Comparison of ENCODE assay signal across 8 mouse cellular contexts in genomic region chr4:130264698-130265349, GRCm38 (mm10). TPM values are rescaled to one million over a fixed set of nuclear protein-coding genes. Genes with fewer than 3 reads are reported as not detected.
A peak's percentile ranks its signal among the peaks of the same experiment; 100 is the strongest.
DNase-seq lines count a peak whose midpoint lies in the region; ATAC-seq and TF ChIP-seq lines count a peak whose summit lies in the region.
"Had no signal": no experiment of that assay in that cellular context is flagged by ENCODE, and none has a peak within 500 bp of the region (broad histone marks: within the 10 kb centered on the region; RNA-seq: fewer than 3 reads in every experiment).

No protein-coding gene starts in this region.

- no peak overlapping the region for H3K27ac ChIP-seq in embryonic fibroblast, embryonic 13.5 days (ENCODE audit: insufficient read depth, low read length)
- no peak overlapping the region for H3K27ac ChIP-seq in heart, embryonic 14.5 days (replicated peaks in 1 of 2; ENCODE audit: control insufficient read depth in 1 of 2, insufficient read depth in 1 of 2, low read depth in 2 of 2, low read length in 2 of 2)
- H3K27ac ChIP-seq: limb, embryonic 13.5 days had no signal

- WGBS in heart, embryonic 14.5 days, result 18% methylated on average over 24 of the region's 24 CpGs

- H3K9me3 ChIP-seq in G1E (replicated peaks), result no peaks in the 10 kb centered on the region
- H3K9me3 ChIP-seq in heart, embryonic 14.5 days (ENCODE audit: control insufficient read depth, low read length), result no peaks in the 10 kb centered on the region
- H3K9me3 ChIP-seq: limb, embryonic 13.5 days had no signal

- no peak for TF ChIP-seq POLR2A in embryonic fibroblast, embryonic 13.5 days (IDR thresholded peaks at IDR 0.05; ENCODE audit: low read depth, low read length)

- H3K4me2 ChIP-seq in heart, embryonic 14.5 days (ENCODE audit: low read length), result no peak overlapping the region; the same call in 1 of the 2 replicates
- H3K4me2 ChIP-seq: limb, embryonic 13.5 days had no signal

- H3K36me3 ChIP-seq in G1E (replicated peaks), result no peaks in the 10 kb centered on the region
- no peaks in the 10 kb centered on the region for H3K36me3 ChIP-seq in heart, embryonic 14.5 days (ENCODE audit: control insufficient read depth, insufficient read depth, low read length)

- peak; percentile 37 for DNase-seq in G1E (ENCODE audit: low spot score)
- DNase-seq in adrenal gland, postnatal 25 days, result peak; percentile 74
- DNase-seq in layer of hippocampus, adult 8-10 months (ENCODE audit: low spot score in 2 of 2), result peak; percentile 44 to 58
- peak; percentile 40 for DNase-seq in lung, postnatal 25 days (ENCODE audit: low spot score)
- peak; percentile 41 for DNase-seq in right cerebral cortex, postnatal 25 days

- H3K4me1 ChIP-seq in G1E (ENCODE audit: insufficient read depth, low read depth, low read length), result no peaks in the 10 kb centered on the region; the same call in 1 of the 2 replicates
- no peaks in the 10 kb centered on the region for H3K4me1 ChIP-seq in embryonic fibroblast, embryonic 13.5 days (ENCODE audit: control insufficient read depth, insufficient read depth, low read length)
- H3K4me1 ChIP-seq in heart, embryonic 14.5 days (ENCODE audit: control insufficient read depth in 2 of 2, insufficient read depth in 2 of 2, low read length in 2 of 2), result peaks cover 0 to 4% of the 10 kb centered on the region in 2 experiments; a peak in 1 of 4 replicates

- H3K9ac ChIP-seq in heart, embryonic 14.5 days (ENCODE audit: low read length), result no peak overlapping the region
- H3K9ac ChIP-seq: limb, embryonic 13.5 days had no signal

- ATAC-seq in G1E (ENCODE audit: extremely low read depth, insufficient number of reproducible peaks, low FRiP score, poor library complexity, severe bottlenecking), result no peak
- ATAC-seq in heart, embryonic 14.5 days (ENCODE audit: insufficient number of reproducible peaks, insufficient read depth, low FRiP score, low read depth), result peak; percentile 22; the same call in 1 of the 2 replicates

- H3K4me3 ChIP-seq in G1E (ENCODE audit: low read depth, low read length), result no peak overlapping the region
- no peak overlapping the region for H3K4me3 ChIP-seq in embryonic fibroblast, embryonic 13.5 days (ENCODE audit: insufficient read depth, low read length)
- H3K4me3 ChIP-seq in heart, embryonic 14.5 days (ENCODE audit: control insufficient read depth in 1 of 2, insufficient read depth in 1 of 2, low read depth in 1 of 2, low read length in 2 of 2), result no peak overlapping the region
- H3K4me3 ChIP-seq: limb, embryonic 13.5 days had no signal

- H3K27me3 ChIP-seq in G1E (ENCODE audit: insufficient read depth, low read length), result 0 out of 2 replicates have a peak, but pooled peaks cover 10% of the 10 kb centered on the region
- H3K27me3 ChIP-seq in heart, embryonic 14.5 days (ENCODE audit: control insufficient read depth, insufficient read depth, low read length), result peaks cover 15% of the 10 kb centered on the region
- H3K27me3 ChIP-seq: limb, embryonic 13.5 days had no signal

- TF ChIP-seq CTCF in G1E (IDR thresholded peaks at IDR 0.05; ENCODE audit: low read depth, low read length), result peak; percentile 80
- TF ChIP-seq CTCF in embryonic fibroblast, embryonic 13.5 days (IDR thresholded peaks at IDR 0.05; ENCODE audit: borderline replicate concordance, insufficient read depth, low read length), result peak; percentile 60

RNA-seq across cellular contexts. Expression of gene Serinc2, which starts 14.2 kb away (rescaled TPM):
- total RNA-seq in G1E (2014; fragmentation: Nextera tagmentation) (not detected in 2 replicates), G1E (2017) (not detected in 2 replicates)
- not detected in 2 replicates for polyA plus RNA-seq in G1E (2012)
- total RNA-seq in adrenal gland, postnatal 25 days (2021), result 0.85 and 0.90 TPM in 2 replicates
- 25.1 and 32.6 TPM in 2 replicates for polyA plus RNA-seq in embryonic fibroblast, embryonic 13.5 days (2011; ENCODE audit: insufficient read length, low read depth, missing spikeins)
- 6.0 and 7.5 TPM in 2 replicates for polyA plus RNA-seq in heart, embryonic 14.5 days (2014; fragmentation: Nextera tagmentation; extraction: Ambion mirVana)
- total RNA-seq in layer of hippocampus, adult 8-10 months (2022), result 10 to 100 TPM in 2 of 4 experiments, 1 to 10 TPM in 2; 8.1 to 12.4 (median 10.2) TPM

RNA-seq across cellular contexts. Expression of gene Gm853, which starts 42.6 kb away (rescaled TPM):
- total RNA-seq in G1E (2014; fragmentation: Nextera tagmentation) (not detected in 2 replicates), G1E (2017) (0.05 TPM in 1 of 2 replicates, not detected in the other)
- not detected in 2 replicates for polyA plus RNA-seq in G1E (2012)
- not detected in 2 replicates for total RNA-seq in adrenal gland, postnatal 25 days (2021)
- not detected in 2 replicates for polyA plus RNA-seq in embryonic fibroblast, embryonic 13.5 days (2011; ENCODE audit: insufficient read length, low read depth, missing spikeins)
- polyA plus RNA-seq in heart, embryonic 14.5 days (2014; fragmentation: Nextera tagmentation; extraction: Ambion mirVana), result not detected in 2 replicates
- total RNA-seq in layer of hippocampus, adult 8-10 months (2022), result 1 to 10 TPM in 1 of 4 experiments, not detected in 3; 1.0 TPM
- polyA plus RNA-seq: limb, embryonic 13.5 days had no signal

RNA-seq across cellular contexts. Expression of gene Fabp3, which starts 43.6 kb away (rescaled TPM):
- total RNA-seq in G1E (2014; fragmentation: Nextera tagmentation) (not detected in 2 replicates), G1E (2017) (not detected in 2 replicates)
- polyA plus RNA-seq in G1E (2012), result not detected in 2 replicates
- 44.7 and 45.0 TPM in 2 replicates for total RNA-seq in adrenal gland, postnatal 25 days (2021)
- polyA plus RNA-seq in embryonic fibroblast, embryonic 13.5 days (2011; ENCODE audit: insufficient read length, low read depth, missing spikeins), result 13.5 and 25.5 TPM in 2 replicates
- 1,549 and 1,575 TPM in 2 replicates for polyA plus RNA-seq in heart, embryonic 14.5 days (2014; fragmentation: Nextera tagmentation; extraction: Ambion mirVana)
- total RNA-seq in layer of hippocampus, adult 8-10 months (2022), result 100 to 1,000 TPM in 1 of 4 experiments, 10 to 100 TPM in 3; 87.7 to 102 (median 95.3) TPM

RNA-seq across cellular contexts. Expression of gene Gm10570, which starts 43.6 kb away (rescaled TPM):
- total RNA-seq in G1E (2014; fragmentation: Nextera tagmentation) (not detected in 2 replicates), G1E (2017) (not detected in 2 replicates)
- polyA plus RNA-seq in G1E (2012), result not detected in 2 replicates
- total RNA-seq in adrenal gland, postnatal 25 days (2021), result not detected in 2 replicates
- not detected in 2 replicates for polyA plus RNA-seq in embryonic fibroblast, embryonic 13.5 days (2011; ENCODE audit: insufficient read length, low read depth, missing spikeins)
- 0.74 and 1.2 TPM in 2 replicates for polyA plus RNA-seq in heart, embryonic 14.5 days (2014; fragmentation: Nextera tagmentation; extraction: Ambion mirVana)
- total RNA-seq in layer of hippocampus, adult 8-10 months (2022), result 1 to 10 TPM in 2 of 4 experiments, under 1 TPM in 1, not detected in 1; 0.95 to 1.2 (median 1.1) TPM
- polyA plus RNA-seq: limb, embryonic 13.5 days had no signal

Comparison
In these comparisons a context has a peak if more than half of its experiments do, and no peak if none do; other contexts are left out.
1. RNA of gene Fabp3, which starts 43.6 kb away (total RNA-seq): 87.7 to 102 TPM in layer of hippocampus, adult 8-10 months and 44.7 to 45.0 TPM in adrenal gland, postnatal 25 days; not detected in G1E; every median in the first group is over 10 times any median in the second.
2. Peak in every context shown above with its lines, with median percentiles within 50 percentile points of each other: DNase-seq.